Mouse (Mus musculus): ENCODE results near the gene Zkscan3.

GRCm38 (mm10) chr13:21415266-21415665 lies 12.7 kb upstream of the Zkscan3 start:
- no peak for TF ChIP-seq CTCF (IDR thresholded peaks at IDR 0.05)
- TF ChIP-seq EP300 (IDR thresholded peaks at IDR 0.05; ENCODE audit: insufficient read depth, low read depth, low read length): no peak
